Mouse (Mus musculus) CD4-positive helper T cell, adult 2 months (primary cell): ENCODE data around the gene Atp13a1.

Source experiments
- DNase-seq: peaks from one replicate; pipeline ENCODE4 v3.0.0-alpha.2; 2012; ENCODE audit warnings: low read depth, missing footprints, low spot score

The Atp13a1 gene

GRCm38 (mm10) chr8:69799946-69800345 lies 9.0 kb downstream of the Atp13a1 start:
- DNase-seq: no peak

- no peak for DNase-seq
Measured at GRCm38 (mm10) chr8:69801796-69802195, 10.8 kb downstream of the Atp13a1 start.

- no peak for DNase-seq
Measured at GRCm38 (mm10) chr8:69802216-69802615, 11.3 kb downstream of the Atp13a1 start.

DNA sequence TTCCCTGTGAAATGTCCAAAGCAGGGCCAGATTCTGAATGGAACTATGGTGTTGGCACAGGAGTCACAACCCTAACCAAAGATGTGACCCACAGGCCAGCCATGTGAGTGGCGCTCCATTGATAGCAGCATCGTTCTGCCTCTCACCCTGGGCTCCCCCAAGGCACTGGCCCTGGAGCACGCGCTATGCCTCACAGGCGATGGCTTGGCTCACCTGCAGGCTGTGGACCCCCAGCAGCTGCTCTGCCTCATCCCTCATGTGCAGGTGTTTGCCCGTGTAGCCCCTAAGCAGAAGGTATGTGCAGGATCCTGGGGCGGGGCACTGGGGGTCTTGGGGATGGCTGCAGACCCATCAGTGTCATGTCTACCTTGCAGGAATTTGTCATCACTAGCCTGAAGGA lies 12.4 kb downstream of the Atp13a1 start:
- DNase-seq: no peak

GRCm38 (mm10) chr8:69804537-69804936 lies 13.6 kb downstream of the Atp13a1 start:
- no peak for DNase-seq

GRCm38 (mm10) chr8:69805086-69805485 lies 14.1 kb downstream of the Atp13a1 start:
- no peak for DNase-seq

GRCm38 (mm10) chr8:69805491-69805890 lies 14.5 kb downstream of the Atp13a1 start:
- DNase-seq: no peak

- no peak for DNase-seq
Measured at GRCm38 (mm10) chr8:69807236-69807635, 16.3 kb downstream of the Atp13a1 start.

DNA sequence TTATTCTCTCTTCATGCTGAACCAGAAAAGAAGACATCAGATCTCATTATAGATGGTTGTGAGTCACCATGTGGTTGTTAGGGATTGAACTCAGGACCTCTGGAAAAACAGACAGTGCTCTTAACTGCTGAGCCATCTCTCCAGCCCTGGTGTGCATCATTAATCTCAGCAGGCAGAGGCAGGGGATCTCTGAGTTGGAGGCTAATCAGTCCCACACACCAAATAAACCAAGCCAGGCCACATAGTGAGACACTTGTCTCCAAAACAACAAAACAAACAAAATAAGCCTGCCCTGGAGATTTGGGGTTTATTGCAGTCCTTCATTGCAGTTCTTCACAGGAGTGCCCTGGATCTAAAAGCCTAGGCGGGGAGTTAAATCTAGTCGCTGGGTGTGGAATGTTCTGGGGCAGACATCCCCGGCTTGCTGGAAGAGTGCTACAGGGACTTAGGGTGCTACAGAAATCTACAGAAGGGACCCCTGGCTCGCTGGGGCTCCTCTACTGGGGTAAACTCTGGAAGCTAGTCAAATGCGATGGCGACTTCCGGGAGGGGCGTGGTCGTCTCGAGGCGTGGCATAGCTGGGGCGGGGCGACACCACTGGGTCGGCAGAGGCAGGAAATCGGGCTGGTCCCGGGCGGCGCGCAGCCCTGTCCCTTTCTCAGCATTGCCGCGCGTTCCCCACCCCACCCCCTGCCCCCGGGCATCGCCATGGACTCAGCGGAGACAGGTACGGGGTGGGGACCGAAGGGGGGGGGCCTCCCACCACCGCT lies 17.3 kb downstream of the Atp13a1 start, which contains the start of gene Gmip:
Gene Gmip (plus strand): TSS at position 586 of the 770 bp plus-strand sequence.
- DNase-seq: peak; percentile 91

DNA sequence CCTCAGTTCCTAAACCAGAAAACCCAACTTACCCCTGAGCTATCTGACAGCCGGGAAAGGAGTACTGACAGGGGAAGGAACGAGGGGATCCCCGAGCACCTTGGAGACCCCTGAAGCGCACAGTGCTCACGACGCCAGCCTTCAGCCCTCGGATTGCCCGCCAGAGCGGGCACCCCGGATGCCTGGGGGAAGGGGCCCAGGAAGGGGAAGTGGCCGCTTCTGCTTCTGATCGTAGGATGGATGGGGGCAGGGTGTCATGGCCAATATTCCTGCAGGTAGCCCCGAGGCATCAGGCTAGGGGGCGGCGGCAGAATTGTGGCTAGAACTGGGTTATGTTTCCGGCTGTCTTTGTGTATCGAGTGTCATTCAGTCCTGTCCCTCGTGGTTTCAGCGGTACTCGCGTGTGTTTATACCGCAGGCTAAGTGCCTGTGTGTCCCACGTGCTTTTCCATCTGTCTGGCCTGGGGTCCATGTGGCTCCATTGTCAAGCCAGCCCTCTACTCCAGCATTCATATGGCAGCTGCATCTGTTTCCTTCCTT lies 18.0 kb downstream of the Atp13a1 start:
- peak; percentile 71 for DNase-seq

DNA sequence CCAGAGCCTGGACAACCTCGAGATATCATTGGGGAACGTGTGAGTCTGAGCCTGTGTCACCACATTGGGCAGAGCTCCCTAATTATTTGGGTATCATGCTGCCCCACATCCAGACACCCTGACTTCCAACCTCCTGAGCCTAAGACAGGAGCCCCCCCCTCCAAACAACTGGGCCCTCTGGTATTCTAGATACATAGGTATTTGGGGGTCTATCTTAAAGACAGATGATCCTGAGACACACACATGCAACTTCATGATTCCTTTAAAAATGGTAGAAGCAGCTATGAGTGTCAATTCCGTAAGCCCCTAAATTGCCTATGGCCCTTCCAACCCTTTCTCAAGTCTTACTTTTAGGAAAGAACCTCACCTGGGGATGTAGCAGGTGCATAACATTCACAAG lies 18.9 kb downstream of the Atp13a1 start:
- DNase-seq: no peak

GRCm38 (mm10) chr8:69814881-69815280 lies 23.9 kb downstream of the Atp13a1 start:
- DNase-seq: no peak

DNA sequence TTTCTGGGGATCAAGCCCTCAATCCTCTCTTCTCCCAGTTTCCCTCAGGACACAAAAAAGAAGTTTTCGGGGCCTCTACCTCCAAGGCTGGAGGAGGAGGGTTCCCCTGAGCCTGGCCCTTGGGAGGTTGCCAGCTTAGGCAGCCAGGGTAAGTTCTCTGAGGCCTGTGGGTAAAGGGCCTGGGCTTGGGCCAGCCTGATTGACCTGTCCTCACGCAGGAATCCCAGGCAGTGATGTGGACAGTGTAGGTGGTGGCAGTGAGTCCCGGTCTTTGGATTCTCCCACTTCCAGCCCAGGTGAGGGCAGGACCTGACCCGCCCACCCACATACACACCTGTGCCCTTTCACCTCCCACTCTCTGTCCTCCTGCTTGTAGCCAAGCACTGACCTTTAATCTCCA lies 24.4 kb downstream of the Atp13a1 start:
- DNase-seq: no peak

GRCm38 (mm10) chr8:69820466-69820865 lies 29.5 kb downstream of the Atp13a1 start:
- DNase-seq: no peak

GRCm38 (mm10) chr8:69821971-69822385 lies 31.0 kb downstream of the Atp13a1 start:
- DNase-seq: no peak

DNA sequence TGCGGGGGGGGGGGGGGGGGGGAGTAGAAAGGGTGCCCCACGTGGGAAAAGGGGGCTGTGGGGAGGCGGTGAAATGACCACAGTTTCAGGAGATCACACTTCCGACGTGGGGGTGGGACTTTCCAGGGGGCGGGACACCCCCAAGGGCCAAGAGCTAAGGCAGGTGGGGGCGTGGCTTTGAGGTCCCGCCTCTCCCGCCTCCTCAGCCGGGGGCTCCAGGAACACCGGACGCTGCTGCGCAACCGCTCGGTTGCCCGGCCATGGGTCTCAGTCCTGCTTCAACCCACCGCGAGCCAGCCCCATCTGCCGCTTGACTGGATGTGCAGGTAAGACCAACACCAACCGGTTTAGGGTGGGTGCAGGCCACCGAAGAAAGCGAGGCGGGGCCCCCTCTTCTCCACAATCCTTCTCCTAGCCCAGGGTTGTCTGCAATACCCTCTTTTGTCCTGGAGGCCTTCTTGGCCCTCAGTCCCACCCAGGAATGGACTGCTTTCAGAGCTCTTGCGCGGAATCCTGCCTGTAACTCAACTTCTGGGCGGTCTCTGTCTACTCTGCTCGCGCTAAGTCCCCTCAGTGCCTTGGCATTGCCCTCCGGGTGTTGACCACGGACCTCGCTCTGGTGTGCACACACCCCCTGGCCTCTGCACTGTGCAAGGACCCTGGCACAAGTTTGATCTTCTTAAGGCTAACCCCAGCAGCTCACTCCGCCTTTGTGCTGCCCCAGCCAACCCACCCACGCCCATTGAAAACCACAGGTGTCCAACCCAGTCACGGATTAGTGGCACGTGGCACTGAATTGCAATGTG lies 31.6 kb downstream of the Atp13a1 start, which contains the start of gene Lpar2:
Gene Lpar2 (plus strand): TSS at position 44 of the 806 bp plus-strand sequence.
- peak; percentile 83 for DNase-seq

DNA sequence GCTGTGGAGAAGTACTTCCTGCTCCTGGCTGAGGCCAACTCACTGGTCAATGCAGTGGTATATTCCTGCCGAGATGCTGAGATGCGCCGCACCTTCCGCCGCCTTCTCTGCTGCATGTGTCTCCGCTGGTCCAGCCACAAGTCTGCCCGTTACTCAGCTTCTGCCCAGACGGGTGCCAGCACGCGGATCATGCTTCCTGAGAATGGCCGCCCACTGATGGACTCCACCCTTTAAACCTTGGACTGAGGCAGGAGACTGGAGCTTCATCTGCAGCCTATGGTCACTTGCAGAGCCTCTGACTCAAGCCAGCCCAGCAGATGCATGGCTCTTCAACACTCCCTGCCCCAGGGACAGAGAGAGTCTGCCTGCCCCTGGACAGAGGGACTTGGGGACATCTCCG lies 35.4 kb downstream of the Atp13a1 start:
- DNase-seq: no peak

DNA sequence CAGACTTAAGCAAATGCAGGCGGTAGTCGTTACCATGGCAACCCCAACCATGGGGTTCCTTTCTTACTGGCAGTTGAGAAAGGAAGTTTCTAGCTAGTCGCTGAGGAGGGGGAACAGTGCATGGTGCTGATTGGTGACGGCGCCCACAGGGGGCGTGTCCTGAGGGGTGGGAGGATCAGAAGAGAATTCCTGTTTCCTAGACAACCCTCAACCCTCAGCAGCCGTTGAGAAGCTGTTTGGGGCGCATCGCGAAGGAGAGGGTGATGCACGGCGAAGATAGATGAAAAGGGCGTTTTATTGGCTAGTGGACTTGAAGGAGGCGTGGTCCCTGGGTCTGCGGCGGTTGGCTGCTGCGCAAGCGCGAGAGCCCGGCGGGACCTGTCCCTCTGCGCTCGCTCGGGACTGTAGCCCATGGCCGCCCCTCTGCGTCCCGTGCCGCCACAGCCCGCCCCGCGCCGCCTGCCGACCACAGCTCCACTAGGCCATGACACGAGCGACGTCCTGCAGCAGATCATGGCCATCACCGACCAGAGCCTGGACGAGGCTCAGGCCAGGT lies 41.4 kb downstream of the Atp13a1 start, which contains the start of gene Pbx4:
Gene Pbx4 (plus strand): TSS at position 194 of the 556 bp plus-strand sequence.
- DNase-seq: peak; percentile 98

- no peak for DNase-seq
Measured at GRCm38 (mm10) chr8:69837057-69837682, 46.2 kb downstream of the Atp13a1 start.

DNA sequence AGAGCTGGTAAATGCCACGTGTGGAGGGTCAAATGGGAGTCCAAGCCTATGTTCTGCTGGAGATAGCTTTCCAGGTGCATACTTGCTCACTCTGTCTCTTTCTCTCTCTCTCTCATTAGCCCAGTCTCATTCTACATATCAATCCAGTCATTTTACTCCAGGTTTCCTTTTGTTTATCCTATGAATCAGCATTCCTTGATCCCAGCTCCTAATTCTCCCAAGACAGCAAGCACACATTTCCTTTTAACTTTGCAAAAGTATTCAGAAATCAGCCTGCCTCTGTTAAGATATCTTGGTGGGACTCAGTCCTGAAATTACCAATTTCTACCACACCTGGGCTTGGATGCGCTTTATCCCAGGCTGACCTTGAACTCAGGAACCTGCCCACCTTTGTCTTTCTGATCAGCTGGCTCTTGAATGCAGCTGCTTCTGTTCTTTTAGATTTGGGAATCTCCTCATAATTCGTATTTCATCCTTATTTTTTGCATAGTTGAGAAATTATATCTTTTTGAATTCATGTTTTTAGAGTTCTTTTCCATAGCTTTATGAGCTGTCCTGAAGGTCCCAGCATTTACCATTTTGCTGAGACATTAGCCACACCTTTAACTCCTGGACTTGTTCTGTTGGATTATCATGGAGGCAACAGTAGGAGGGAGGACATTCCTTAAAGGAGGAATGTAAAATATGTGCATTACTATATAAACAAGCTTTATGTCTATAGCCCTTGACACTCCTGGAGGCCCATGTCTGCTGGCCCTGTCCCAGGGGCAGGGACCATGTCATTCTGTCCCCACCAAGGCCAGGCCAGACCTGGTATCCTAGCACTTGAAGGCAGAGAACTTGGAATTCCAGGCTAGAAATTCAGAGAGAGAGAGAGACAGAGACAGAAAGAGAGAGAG lies 56.5 kb downstream of the Atp13a1 start:
- DNase-seq: no peak
